26 mouse cellular contexts compared by ENCODE assay signal in genomic region chr12:33359209-33359608, GRCm38 (mm10). TPM values are rescaled to one million over a fixed set of nuclear protein-coding genes. Genes with fewer than 3 reads are reported as not detected.
A peak's percentile ranks its signal among the peaks of the same experiment; 100 is the strongest.
DNase-seq lines count a peak whose midpoint lies in the region; ATAC-seq lines count a peak whose summit lies in the region.
"Had no signal": no experiment of that assay in that cellular context is flagged by ENCODE, and none has a peak within 500 bp of the region (broad histone marks: within the 10 kb centered on the region; RNA-seq: fewer than 3 reads in every experiment).

No protein-coding gene starts in this region.

- no peak overlapping the region for H3K9ac ChIP-seq in neural tube, embryonic 13.5 days
- H3K9ac ChIP-seq in midbrain, embryonic 16.5 days (ENCODE audit: low read depth, low read length), result no peak overlapping the region
- H3K9ac ChIP-seq: forebrain, embryonic 13.5 days; heart, embryonic 12.5 days; heart, embryonic 15.5 days; hindbrain, embryonic 13.5 days had no signal

- ATAC-seq in neural tube, embryonic 13.5 days (ENCODE audit: low read depth), result no peak
- peak; percentile 70 for ATAC-seq in megakaryocyte, adult 5-6 weeks (ENCODE audit: poor library complexity, severe bottlenecking)
- ATAC-seq in neutrophil, adult 5-6 weeks (ENCODE audit: extremely low read depth, insufficient number of reproducible peaks, low FRiP score, poor library complexity, severe bottlenecking), result peak; percentile 73
- ATAC-seq in midbrain, embryonic 16.5 days, result no peak
- ATAC-seq: CD4-positive, CD25-positive, alpha-beta regulatory T cell, adult 4 months; forebrain, embryonic 13.5 days had no signal

- WGBS in neural tube, embryonic 13.5 days, result 94% methylated on average over 7 of the region's 7 CpGs
- WGBS in midbrain, embryonic 16.5 days, result 92% methylated on average over 7 of the region's 7 CpGs

- H3K27ac ChIP-seq in neural tube, embryonic 13.5 days (replicated peaks), result 0 out of 2 replicates have a peak overlapping the region, but pooled peaks have one; percentile 34
- no peak overlapping the region for H3K27ac ChIP-seq in midbrain, embryonic 16.5 days (ENCODE audit: low read length)
- H3K27ac ChIP-seq: forebrain, embryonic 10.5 days; heart, embryonic 15.5 days; hindbrain, embryonic 10.5 days had no signal

- peaks cover 22% of the 10 kb centered on the region for H3K4me1 ChIP-seq in neural tube, embryonic 13.5 days (replicated peaks)
- no peaks in the 10 kb centered on the region; the same call in 1 of the 2 replicates for H3K4me1 ChIP-seq in midbrain, embryonic 16.5 days (ENCODE audit: control insufficient read depth, insufficient read depth, low read length)
- H3K4me1 ChIP-seq: forebrain, embryonic 10.5 days; hindbrain, embryonic 10.5 days had no signal

- H3K4me3 ChIP-seq in neural tube, embryonic 13.5 days, result no peak overlapping the region
- no peak overlapping the region for H3K4me3 ChIP-seq in midbrain, embryonic 16.5 days (ENCODE audit: low read depth, low read length)
- H3K4me3 ChIP-seq: forebrain, embryonic 10.5 days; forebrain, embryonic 13.5 days; gastrocnemius, adult 2 months; heart, embryonic 12.5 days; heart, embryonic 15.5 days; hindbrain, embryonic 10.5 days; hindbrain, embryonic 13.5 days had no signal

- DNase-seq in neural tube, embryonic 10.5 days (ENCODE audit: extremely low spot score, low spot score), result no peak
- DNase-seq in frontal cortex, postnatal 25 days (ENCODE audit: low spot score in 2 of 2), result no peak
- DNase-seq: adrenal gland, postnatal 25 days; cerebellum, adult 11-12 months; cerebellum, adult 8-10 months; cerebellum, postnatal 10 days; cerebellum, postnatal 36 days; gastrocnemius, adult 2 months; gastrocnemius, postnatal 14 days; heart, adult 18-20 months; heart, postnatal 10 days; heart, postnatal 36 days had no signal

- H3K36me3 ChIP-seq in neural tube, embryonic 13.5 days, result peaks cover 26% of the 10 kb centered on the region
- peaks cover 3% of the 10 kb centered on the region; the same call in 1 of the 2 replicates for H3K36me3 ChIP-seq in midbrain, embryonic 16.5 days (ENCODE audit: control insufficient read depth, insufficient read depth, low read length)
- H3K36me3 ChIP-seq: heart, embryonic 15.5 days had no signal

- H3K27me3 ChIP-seq in neural tube, embryonic 13.5 days, result no peaks in the 10 kb centered on the region
- no peaks in the 10 kb centered on the region for H3K27me3 ChIP-seq in midbrain, embryonic 16.5 days (ENCODE audit: control insufficient read depth, insufficient read depth, low read depth, low read length)
- H3K27me3 ChIP-seq: forebrain, embryonic 13.5 days; heart, embryonic 12.5 days; heart, embryonic 15.5 days; hindbrain, embryonic 13.5 days had no signal

- H3K4me2 ChIP-seq in neural tube, embryonic 13.5 days, result no peak overlapping the region
- H3K4me2 ChIP-seq in midbrain, embryonic 16.5 days (ENCODE audit: low read length), result no peak overlapping the region
- H3K4me2 ChIP-seq: forebrain, embryonic 13.5 days; heart, embryonic 12.5 days; heart, embryonic 15.5 days; hindbrain, embryonic 13.5 days had no signal

- no peaks in the 10 kb centered on the region for H3K9me3 ChIP-seq in neural tube, embryonic 13.5 days
- H3K9me3 ChIP-seq in midbrain, embryonic 16.5 days (replicated peaks; ENCODE audit: control insufficient read depth, low read length, poor library complexity, severe bottlenecking), result no peaks in the 10 kb centered on the region
- H3K9me3 ChIP-seq: forebrain, embryonic 10.5 days; forebrain, embryonic 13.5 days; heart, embryonic 12.5 days; heart, embryonic 15.5 days; hindbrain, embryonic 10.5 days; hindbrain, embryonic 13.5 days had no signal

RNA-seq across cellular contexts. Expression of gene Efcab10, which starts 35.4 kb away (rescaled TPM):
- 2.2 and 3.0 TPM in 2 replicates for polyA plus RNA-seq in neural tube, embryonic 13.5 days (2015; fragmentation: Nextera tagmentation; extraction: Ambion mirVana)
- total RNA-seq in megakaryocyte, adult 5-6 weeks (2015), result not detected in 2 replicates
- total RNA-seq in megakaryocyte, adult 5-6 weeks (2017), result not detected in 2 replicates
- not detected in 2 replicates for total RNA-seq in neutrophil, adult 5-6 weeks (2017)
- polyA plus RNA-seq in midbrain, embryonic 16.5 days (2015; fragmentation: Nextera tagmentation; extraction: Ambion mirVana), result 2.7 and 3.0 TPM in 2 replicates
- total RNA-seq: gastrocnemius, adult 2 months; gastrocnemius, postnatal 14 days; gastrocnemius, postnatal 4 days; heart, adult 18-20 months; heart, postnatal 10 days; heart, postnatal 36 days; MEL had no signal
- polyA plus RNA-seq: C2C12; CD4-positive, CD25-positive, alpha-beta regulatory T cell, adult 4 months; heart, embryonic 12.5 days had no signal

Comparison
In these comparisons a context has a peak if more than half of its experiments do, and no peak if none do; other contexts are left out.
1. ATAC-seq: peak in megakaryocyte, adult 5-6 weeks (single experiment) and neutrophil, adult 5-6 weeks (single experiment); none in neural tube, embryonic 13.5 days (single experiment) and midbrain, embryonic 16.5 days (single experiment).